Mouse (Mus musculus) hindbrain, embryonic 16.5 days (tissue): ENCODE measurements around the gene Sin3b. TPM values are rescaled to one million over a fixed set of nuclear protein-coding genes. Genes with fewer than 3 reads are reported as not detected.

Experiments
- ATAC-seq: fragments of 200-750 bp; cut with Nextera tagmentation; 2 replicates; pipeline ENCODE4 v1.8.0; 2017; ENCODE audit warnings: moderate TSS enrichment, moderate library complexity
- H3K27ac ChIP-seq: fragments of 300-500 bp; sonication (generic); 2 replicates; pipeline ENCODE4 v1.5.1; 2014; ENCODE audit warnings: low read depth, mild to moderate bottlenecking, control low read depth, low read length, moderate library complexity
- H3K27me3 ChIP-seq: fragments of 300-500 bp; sonication (generic); replicated peaks from 2 replicates; pipeline ENCODE4 v1.6.1; 2014; ENCODE audit warnings: low read length; ENCODE audit not compliant: control insufficient read depth, insufficient read depth
- H3K36me3 ChIP-seq: fragments of 300-500 bp; sonication (generic); 2 replicates; pipeline ENCODE4 v1.6.1; 2014; ENCODE audit warnings: mild to moderate bottlenecking, low read length, moderate library complexity, mixed read lengths; ENCODE audit not compliant: control insufficient read depth, insufficient read depth
- H3K4me1 ChIP-seq: fragments of 300-500 bp; sonication (generic); 2 replicates; pipeline ENCODE4 v1.6.1; 2014; ENCODE audit warnings: low read depth, low read length; ENCODE audit not compliant: control insufficient read depth, insufficient read depth
- H3K4me2 ChIP-seq: fragments of 300-500 bp; sonication (generic); 2 replicates; pipeline ENCODE4 v1.6.1; 2014; ENCODE audit warnings: mild to moderate bottlenecking, low read length, control low read depth, moderate library complexity
- H3K4me3 ChIP-seq: fragments of 300-500 bp; sonication (generic); 2 replicates; pipeline ENCODE4 v1.5.1; 2014; ENCODE audit warnings: mild to moderate bottlenecking, low read length, control low read depth, moderate library complexity
- H3K9ac ChIP-seq: fragments of 300-500 bp; sonication (generic); 2 replicates; pipeline ENCODE4 v1.6.1; 2014; ENCODE audit warnings: low read depth, mild to moderate bottlenecking, control low read depth, low read length, moderate library complexity
- H3K9me3 ChIP-seq: fragments of 300-500 bp; sonication (generic); 2 replicates; pipeline ENCODE4 v1.6.1; 2014; ENCODE audit warnings: mild to moderate bottlenecking, low read length, moderate library complexity; ENCODE audit not compliant: control insufficient read depth
- WGBS: fragments of 180-500 bp; shearing (Covaris S2); extraction: QIAGEN DNeasy Blood & Tissue Kit; methylation state at CpG from one replicate; pipeline ENCODE4 v1.1.7; 2014; 5-methylcytosine and 5-hydroxymethylcytosine counted together
- polyA plus RNA-seq: library from polyadenylated mRNA; unstranded; fragments of >200 nt; fragmentation: Nextera tagmentation; extraction: Ambion mirVana; gene quantifications from 2 replicates; pipeline ENCODE4 v1.2.1, GENCODE M21; 2015

Sin3b gene
- polyA plus RNA-seq, 1 experiment from 2014 or later, result 176 TPM

GRCm38 (mm10) chr8:72760216-72760615 is 37.1 kb downstream of the Sin3b start:
- peaks cover 28% of the 10 kb centered on the region for H3K36me3 ChIP-seq
- 89% methylated on average over 3 of the region's 3 CpGs for WGBS
- H3K9ac ChIP-seq, result no peak overlapping the region
- H3K4me3 ChIP-seq, result no peak overlapping the region
- H3K27ac ChIP-seq, result no peak overlapping the region
- no peak for ATAC-seq
- H3K4me1 ChIP-seq, result no peaks in the 10 kb centered on the region
- no peaks in the 10 kb centered on the region for H3K9me3 ChIP-seq
- H3K4me2 ChIP-seq, result no peak overlapping the region
- no peaks in the 10 kb centered on the region for H3K27me3 ChIP-seq

DNA sequence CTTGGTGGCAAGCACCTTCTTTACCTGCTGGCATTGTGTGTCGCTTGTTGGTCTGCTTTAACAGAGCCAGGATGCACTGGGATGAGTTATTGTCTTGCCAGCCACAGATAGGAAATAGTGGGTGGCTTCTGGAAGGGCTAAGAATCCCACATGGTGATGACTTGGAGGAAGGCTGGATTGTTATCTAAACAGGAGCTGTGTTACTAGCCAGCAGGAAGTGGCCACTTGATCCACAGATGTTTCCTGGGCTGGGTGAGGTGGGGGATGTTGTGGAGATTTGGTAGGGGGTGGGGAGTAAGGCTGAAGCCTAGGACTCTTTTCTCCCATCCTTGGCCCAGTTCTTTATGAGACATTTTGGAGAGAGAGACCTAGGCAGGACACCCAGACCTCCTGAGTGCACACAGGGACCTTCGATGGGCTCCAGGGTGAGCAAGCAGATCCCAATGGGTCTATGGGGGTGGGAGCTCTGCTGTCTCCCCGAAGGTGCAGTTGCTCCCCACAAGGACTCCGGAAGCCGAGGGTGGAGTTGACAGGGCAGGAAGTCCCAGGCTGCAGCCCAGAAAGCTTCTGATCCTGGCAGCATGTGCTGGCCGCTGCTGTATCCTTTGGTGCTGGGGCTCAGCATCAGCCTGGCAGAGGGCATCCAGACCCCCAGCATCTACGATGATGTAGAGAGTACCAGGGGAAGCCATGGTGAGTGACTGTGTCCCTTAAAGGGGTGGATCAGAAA is 38.4 kb downstream of the Sin3b start, which contains the start of gene F2rl3:
Gene F2rl3, plus strand, starts transcription at position 559 of the 730 bp plus-strand sequence.
- Histone ChIP-seq H3K36me3 (peaks cover 18% of the 10 kb centered on the region), H3K4me2 (no peak within 1 kb of the TSS), H3K27me3 (no peaks in the 10 kb centered on the region), H3K27ac (no peak within 1 kb of the TSS), H3K4me3 (no peak within 1 kb of the TSS), H3K9me3 (no peaks in the 10 kb centered on the region), H3K9ac (no peak within 1 kb of the TSS), H3K4me1 (no peaks in the 10 kb centered on the region)
- no peak for ATAC-seq
- 87% methylated on average over 7 of the region's 7 CpGs for WGBS

DNA sequence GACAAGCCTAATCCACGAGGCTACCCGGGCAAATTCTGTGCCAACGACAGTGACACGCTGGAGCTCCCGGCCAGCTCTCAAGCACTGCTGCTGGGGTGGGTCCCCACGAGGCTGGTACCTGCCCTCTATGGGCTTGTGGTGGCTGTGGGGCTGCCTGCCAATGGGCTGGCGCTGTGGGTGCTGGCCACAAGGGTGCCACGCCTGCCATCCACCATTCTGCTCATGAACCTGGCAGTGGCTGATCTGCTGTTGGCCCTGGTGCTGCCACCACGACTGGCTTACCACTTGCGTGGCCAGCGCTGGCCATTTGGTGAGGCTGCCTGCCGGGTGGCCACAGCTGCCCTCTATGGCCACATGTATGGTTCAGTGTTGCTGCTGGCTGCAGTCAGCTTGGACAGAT is 39.2 kb downstream of the Sin3b start:
- no peak for ATAC-seq
- H3K36me3 ChIP-seq, result peaks cover 12% of the 10 kb centered on the region
- no peak overlapping the region for H3K4me3 ChIP-seq
- no peak overlapping the region for H3K9ac ChIP-seq
- H3K4me1 ChIP-seq, result no peaks in the 10 kb centered on the region
- H3K27me3 ChIP-seq, result no peaks in the 10 kb centered on the region
- no peaks in the 10 kb centered on the region for H3K9me3 ChIP-seq
- WGBS, result 94% methylated on average over 12 of the region's 12 CpGs
- no peak overlapping the region for H3K4me2 ChIP-seq
- no peak overlapping the region for H3K27ac ChIP-seq

GRCm38 (mm10) chr8:72765696-72766095 is 42.6 kb downstream of the Sin3b start:
- no peak for ATAC-seq

DNA sequence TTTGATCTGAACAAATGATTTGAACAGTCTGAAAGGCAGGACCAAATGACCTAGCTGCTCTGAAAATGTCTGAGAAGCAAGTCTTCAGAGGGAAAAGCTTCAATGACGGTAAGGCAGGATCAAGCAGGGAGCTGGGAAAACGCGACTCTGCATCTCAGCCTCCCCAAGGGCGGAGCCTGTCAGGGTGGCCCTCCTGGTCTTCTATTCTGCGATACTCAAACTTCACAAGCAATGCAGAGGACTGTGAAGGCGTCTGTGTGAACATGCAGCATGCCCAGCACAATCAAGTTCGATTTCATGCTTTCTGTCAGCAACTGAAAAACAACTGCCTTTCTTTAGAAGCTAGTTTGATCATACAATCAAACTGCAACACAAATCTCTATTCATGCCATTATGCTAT is 43.7 kb downstream of the Sin3b start:
- H3K9me3 ChIP-seq, result no peaks in the 10 kb centered on the region
- no peak overlapping the region for H3K9ac ChIP-seq
- no peaks in the 10 kb centered on the region for H3K27me3 ChIP-seq
- H3K4me1 ChIP-seq, result no peaks in the 10 kb centered on the region
- H3K4me3 ChIP-seq, result no peak overlapping the region
- ATAC-seq, result no peak
- no peak overlapping the region for H3K27ac ChIP-seq
- 24% methylated on average over 7 of the region's 7 CpGs for WGBS
- H3K36me3 ChIP-seq, result no peaks in the 10 kb centered on the region
- H3K4me2 ChIP-seq, result no peak overlapping the region

More at GRCm38 (mm10) chr8:72765696-72766095, 42.6 kb downstream of the Sin3b start:
- H3K4me2 ChIP-seq, result no peak overlapping the region
- no peaks in the 10 kb centered on the region for H3K4me1 ChIP-seq
- H3K9ac ChIP-seq, result no peak overlapping the region
- no peaks in the 10 kb centered on the region for H3K27me3 ChIP-seq
- H3K27ac ChIP-seq, result no peak overlapping the region
- H3K36me3 ChIP-seq, result no peaks in the 10 kb centered on the region
- 70% methylated on average over 4 of the region's 4 CpGs for WGBS
- no peaks in the 10 kb centered on the region for H3K9me3 ChIP-seq
- no peak overlapping the region for H3K4me3 ChIP-seq

GRCm38 (mm10) chr8:72777797-72778196 is 54.7 kb downstream of the Sin3b start:
- Histone ChIP-seq H3K9ac (no peak overlapping the region), H3K9me3 (no peaks in the 10 kb centered on the region), H3K4me2 (no peak overlapping the region), H3K4me1 (no peaks in the 10 kb centered on the region), H3K36me3 (no peaks in the 10 kb centered on the region), H3K4me3 (no peak overlapping the region), H3K27ac (no peak overlapping the region), H3K27me3 (no peaks in the 10 kb centered on the region)
- WGBS, result 68% methylated on average over 1 of the region's 1 CpGs
- ATAC-seq, result no peak

GRCm38 (mm10) chr8:72780644-72781043 is 57.6 kb downstream of the Sin3b start:
- ATAC-seq, result no peak
- Histone ChIP-seq H3K4me2 (no peak overlapping the region), H3K4me1 (no peaks in the 10 kb centered on the region), H3K9me3 (no peaks in the 10 kb centered on the region), H3K27me3 (no peaks in the 10 kb centered on the region), H3K4me3 (no peak overlapping the region), H3K27ac (no peak overlapping the region), H3K9ac (no peak overlapping the region), H3K36me3 (no peaks in the 10 kb centered on the region)
- 93% methylated on average over 4 of the region's 4 CpGs for WGBS

DNA sequence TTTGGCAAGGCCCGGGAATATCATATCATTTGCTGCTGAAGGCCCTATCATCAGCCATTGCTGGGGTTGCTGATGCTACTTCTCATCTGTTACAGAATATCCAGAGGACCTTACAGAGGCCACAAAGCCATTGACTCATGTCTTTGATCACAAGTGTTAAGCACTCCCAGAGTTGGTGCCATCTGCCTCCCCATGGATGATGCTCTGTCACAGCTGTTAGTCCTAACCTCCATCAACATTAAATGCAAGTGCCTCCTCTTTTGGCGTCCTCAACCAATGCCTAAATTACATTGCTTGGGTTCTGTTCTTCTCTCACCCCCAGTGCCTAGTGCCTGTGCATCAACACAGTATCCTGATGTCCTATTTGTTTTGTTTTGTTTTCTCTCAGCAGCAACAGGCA is 78.5 kb downstream of the Sin3b start:
- H3K4me2 ChIP-seq, result no peak overlapping the region
- no peaks in the 10 kb centered on the region for H3K4me1 ChIP-seq
- H3K27ac ChIP-seq, result no peak overlapping the region
- no peak overlapping the region for H3K4me3 ChIP-seq
- no peaks in the 10 kb centered on the region for H3K27me3 ChIP-seq
- H3K9me3 ChIP-seq, result no peaks in the 10 kb centered on the region; the same call in 1 of the 2 replicates
- ATAC-seq, result no peak
- H3K9ac ChIP-seq, result no peak overlapping the region
- H3K36me3 ChIP-seq, result no peaks in the 10 kb centered on the region
- WGBS, result 90% methylated on average over 2 of the region's 2 CpGs
